Comparison of ENCODE assay signal across 8 mouse cellular contexts in genomic region chr10:111924716-111925488, GRCm38 (mm10). TPM values are rescaled to one million over a fixed set of nuclear protein-coding genes. Genes with fewer than 3 reads are reported as not detected.
DNase-seq lines count a peak whose midpoint lies in the region; ATAC-seq and TF ChIP-seq lines count a peak whose summit lies in the region.

No protein-coding gene starts in this region.

- WGBS in heart, embryonic 13.5 days = 62% methylated on average over 12 of the region's 12 CpGs
- 49% methylated on average over 12 of the region's 12 CpGs for WGBS in hindbrain, embryonic 14.5 days

- H3K4me3 ChIP-seq in heart, embryonic 13.5 days = no peak overlapping the region
- peak overlapping the region; percentile 3; the same call in 1 of the 2 replicates for H3K4me3 ChIP-seq in hindbrain, embryonic 14.5 days (replicated peaks; ENCODE audit: low read length)
- no peak overlapping the region for H3K4me3 ChIP-seq in myocyte

- H3K36me3 ChIP-seq in heart, embryonic 13.5 days = no peaks in the 10 kb centered on the region
- no peaks in the 10 kb centered on the region for H3K36me3 ChIP-seq in hindbrain, embryonic 14.5 days (replicated peaks; ENCODE audit: control insufficient read depth, insufficient read depth)
- H3K36me3 ChIP-seq in myocyte (ENCODE audit: control insufficient read depth, insufficient read depth) = no peaks in the 10 kb centered on the region

- H3K79me2 ChIP-seq in myocyte (ENCODE audit: control insufficient read depth, insufficient read depth) = no peaks in the 10 kb centered on the region

- no peak for TF ChIP-seq POLR2A in myocyte (IDR thresholded peaks at IDR 0.05; ENCODE audit: insufficient read length, low read depth)

- H3K27ac ChIP-seq in heart, embryonic 13.5 days (replicated peaks) = no peak overlapping the region
- peak overlapping the region; percentile 38; the same call in 1 of the 2 replicates for H3K27ac ChIP-seq in hindbrain, embryonic 14.5 days

- peaks cover 25% of the 10 kb centered on the region for H3K4me1 ChIP-seq in heart, embryonic 13.5 days
- peaks cover 24% of the 10 kb centered on the region; the same call in 1 of the 2 replicates for H3K4me1 ChIP-seq in hindbrain, embryonic 14.5 days (replicated peaks; ENCODE audit: control insufficient read depth, insufficient read depth, low read length)

- no peaks in the 10 kb centered on the region for H3K9me3 ChIP-seq in heart, embryonic 13.5 days
- no peaks in the 10 kb centered on the region for H3K9me3 ChIP-seq in hindbrain, embryonic 14.5 days (ENCODE audit: control insufficient read depth, low read length)

- DNase-seq in heart, postnatal 4 days = no peak
- DNase-seq in embryo, embryonic 9.5 days (ENCODE audit: extremely low spot score) = peak; percentile 51
- DNase-seq in hindbrain, embryonic 14.5 days (ENCODE audit: low spot score) = no peak
- DNase-seq in liver = no peak
- DNase-seq in gastrocnemius, postnatal 25 days = no peak

- peak overlapping the region; percentile 46 for H3K4me2 ChIP-seq in heart, embryonic 13.5 days
- peak overlapping the region; percentile 48 for H3K4me2 ChIP-seq in hindbrain, embryonic 14.5 days (replicated peaks)
- H3K4me2 ChIP-seq in myocyte (ENCODE audit: low read depth) = peak overlapping the region; percentile 54

- no peak for ATAC-seq in heart, embryonic 13.5 days (ENCODE audit: extremely low read depth, insufficient number of reproducible peaks, low FRiP score, low TSS enrichment)
- no peak for ATAC-seq in hindbrain, embryonic 14.5 days (ENCODE audit: low FRiP score)
- ATAC-seq in erythroblast, adult 5-6 weeks (replicated peaks; ENCODE audit: low FRiP score, poor library complexity, severe bottlenecking) = no peak

- 0 out of 2 replicates have a peak, but pooled peaks cover 4% of the 10 kb centered on the region for H3K27me3 ChIP-seq in heart, embryonic 13.5 days (replicated peaks)
- no peaks in the 10 kb centered on the region for H3K27me3 ChIP-seq in hindbrain, embryonic 14.5 days (ENCODE audit: control insufficient read depth, insufficient read depth, low read length)
- no peaks in the 10 kb centered on the region for H3K27me3 ChIP-seq in myocyte (ENCODE audit: control insufficient read depth, insufficient read depth, insufficient read length)

- no peak overlapping the region for H3ac ChIP-seq in myocyte (ENCODE audit: control insufficient read depth, insufficient read length)

- H3K9ac ChIP-seq in heart, embryonic 13.5 days = no peak overlapping the region; the same call in 1 of the 2 replicates
- peak overlapping the region; percentile 34; the same call in 1 of the 2 replicates for H3K9ac ChIP-seq in hindbrain, embryonic 14.5 days

TF ChIP-seq in myocyte, 11 proteins besides CTCF, POLR2A, EP300 and RAD21:
- no peak for TF ChIP-seq USF1 (IDR thresholded peaks at IDR 0.05; ENCODE audit: low read depth)
- no peak for TF ChIP-seq SRF (IDR thresholded peaks at IDR 0.05; ENCODE audit: control insufficient read depth, insufficient read length, low read depth)
- no peak for TF ChIP-seq TCF3 (IDR thresholded peaks at IDR 0.05; ENCODE audit: insufficient read length, low read depth)
- no peak for TF ChIP-seq MYOG (IDR thresholded peaks at IDR 0.05; ENCODE audit: control insufficient read depth in 1 of 3, insufficient read depth in 1 of 3, insufficient read length in 2 of 3, low read depth in 2 of 3)
- TF ChIP-seq MYOD1 (IDR thresholded peaks at IDR 0.05; ENCODE audit: control insufficient read depth in 1 of 3, insufficient read length in 2 of 3, low read depth in 2 of 3) = no peak
- TF ChIP-seq POLR2AphosphoS2 (IDR thresholded peaks at IDR 0.05; ENCODE audit: insufficient read length, low read depth) = no peak
TF ChIP-seq in myocyte: peak in this region for 0.

RNA-seq across cellular contexts. Expression of gene Krr1, which starts 47.6 kb away (rescaled TPM):
- 22.7 and 25.9 TPM in 2 replicates for polyA plus RNA-seq in heart, embryonic 13.5 days (2015; fragmentation: Nextera tagmentation; extraction: Ambion mirVana)
- total RNA-seq in heart, postnatal 4 days (2021) = 10 to 100 TPM; 22.9 to 24.2 TPM
- polyA plus RNA-seq in hindbrain, embryonic 14.5 days (2014; fragmentation: Nextera tagmentation; extraction: Ambion mirVana) = 39.3 and 47.6 TPM in 2 replicates
- 10.5 TPM for polyA plus RNA-seq in myocyte (2012; fragmentation: generic; extraction: Trizol)
- total RNA-seq in gastrocnemius, postnatal 25 days (2021) = 10 to 100 TPM; 22.1 to 24.9 TPM
- total RNA-seq in erythroblast, adult 5-6 weeks (2015; ENCODE audit: low replicate concordance) = 9.0 and 19.6 TPM in 2 replicates
- total RNA-seq in erythroblast, adult 5-6 weeks (2017; ENCODE audit: low replicate concordance) = 7.5 and 9.9 TPM in 2 replicates
